29 mouse cellular contexts compared by ENCODE assay signal in the genomic region with DNA sequence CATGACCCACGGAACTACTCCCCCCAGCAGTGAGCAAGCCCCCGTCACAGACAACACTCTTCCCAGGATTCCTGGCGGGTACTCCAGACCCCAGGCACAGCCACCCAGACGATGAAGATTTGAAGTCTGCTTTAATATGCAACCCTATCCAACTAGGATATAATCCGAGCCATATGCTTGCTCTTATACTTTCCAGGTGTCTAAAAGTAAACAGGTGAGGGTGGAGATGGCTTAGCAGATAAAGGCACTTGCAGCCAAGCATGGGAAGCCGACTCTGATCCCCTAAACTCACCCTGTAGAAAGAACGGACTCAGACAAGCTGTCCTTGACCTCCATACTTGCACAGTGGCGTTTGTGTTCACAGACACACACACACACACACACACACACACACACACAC. TPM values are rescaled to one million over a fixed set of nuclear protein-coding genes. Genes with fewer than 3 reads are reported as not detected.
DNase-seq lines count a peak whose midpoint lies in the region; ATAC-seq and TF ChIP-seq lines count a peak whose summit lies in the region.
"Had no signal": no experiment of that assay in that cellular context is flagged by ENCODE, and none has a peak within 500 bp of the region (broad histone marks: within the 10 kb centered on the region; RNA-seq: fewer than 3 reads in every experiment).

No protein-coding gene starts in this region.

- TF ChIP-seq CTCF in E14TG2a.4 (conservative IDR thresholded peaks at IDR 0.05; ENCODE audit: low read length), result no peak

- no peak overlapping the region for H3K4me2 ChIP-seq in forebrain, embryonic 13.5 days
- H3K4me2 ChIP-seq in forebrain, embryonic 11.5 days (ENCODE audit: low read depth, low read length, severe bottlenecking), result no peak overlapping the region
- no peak overlapping the region for H3K4me2 ChIP-seq in embryonic facial prominence, embryonic 11.5 days (ENCODE audit: low read depth, low read length)
- H3K4me2 ChIP-seq: forebrain, embryonic 15.5 days; heart, embryonic 13.5 days; hindbrain, embryonic 15.5 days; limb, embryonic 15.5 days; liver, embryonic 13.5 days; midbrain, embryonic 15.5 days; neural tube, embryonic 15.5 days had no signal

- no peaks in the 10 kb centered on the region for H3K36me3 ChIP-seq in forebrain, embryonic 13.5 days (ENCODE audit: poor library complexity, severe bottlenecking)
- no peaks in the 10 kb centered on the region for H3K36me3 ChIP-seq in forebrain, embryonic 11.5 days (ENCODE audit: control insufficient read depth, insufficient read depth, low read length)
- peaks cover 1% of the 10 kb centered on the region; the same call in 1 of the 2 replicates for H3K36me3 ChIP-seq in E14TG2a.4 (ENCODE audit: insufficient read depth, low read length)
- H3K36me3 ChIP-seq in embryonic facial prominence, embryonic 11.5 days (replicated peaks; ENCODE audit: control insufficient read depth, insufficient read depth, low read depth, low read length), result no peaks in the 10 kb centered on the region
- H3K36me3 ChIP-seq in limb, embryonic 10.5 days, result peaks cover 9% of the 10 kb centered on the region
- H3K36me3 ChIP-seq: forebrain, embryonic 15.5 days; hindbrain, embryonic 15.5 days; limb, embryonic 15.5 days; midbrain, embryonic 15.5 days; neural tube, embryonic 15.5 days had no signal

- 62% methylated on average over 8 of the region's 8 CpGs for WGBS in forebrain, embryonic 13.5 days
- WGBS in forebrain, embryonic 11.5 days, result 60% methylated on average over 8 of the region's 8 CpGs
- WGBS in embryonic facial prominence, embryonic 11.5 days, result 25% methylated on average over 8 of the region's 8 CpGs
- 64% methylated on average over 8 of the region's 8 CpGs for WGBS in limb, embryonic 10.5 days

- H3K4me3 ChIP-seq in forebrain, embryonic 13.5 days, result no peak overlapping the region
- no peak overlapping the region for H3K4me3 ChIP-seq in forebrain, embryonic 11.5 days (ENCODE audit: low read depth, low read length)
- 0 out of 2 replicates have a peak overlapping the region, but pooled peaks have one; percentile 11 for H3K4me3 ChIP-seq in E14TG2a.4 (replicated peaks; ENCODE audit: low read length)
- no peak overlapping the region for H3K4me3 ChIP-seq in embryonic facial prominence, embryonic 11.5 days (ENCODE audit: low read depth, low read length)
- no peak overlapping the region for H3K4me3 ChIP-seq in limb, embryonic 10.5 days
- H3K4me3 ChIP-seq: erythroblast, embryonic 14.5 days; forebrain, embryonic 15.5 days; heart, embryonic 13.5 days; hindbrain, embryonic 15.5 days; limb, embryonic 15.5 days; liver, embryonic 13.5 days; midbrain, embryonic 15.5 days; neural tube, embryonic 15.5 days had no signal

- H3K9ac ChIP-seq in forebrain, embryonic 13.5 days, result no peak overlapping the region
- H3K9ac ChIP-seq in forebrain, embryonic 11.5 days (ENCODE audit: low read length), result no peak overlapping the region
- H3K9ac ChIP-seq in embryonic facial prominence, embryonic 11.5 days (replicated peaks; ENCODE audit: low read length), result no peak overlapping the region
- H3K9ac ChIP-seq: forebrain, embryonic 15.5 days; heart, embryonic 13.5 days; hindbrain, embryonic 15.5 days; limb, embryonic 15.5 days; liver, embryonic 13.5 days; midbrain, embryonic 15.5 days; neural tube, embryonic 15.5 days had no signal

- DNase-seq in forebrain, embryonic 11.5 days (ENCODE audit: low spot score), result no peak
- DNase-seq in embryonic facial prominence, embryonic 11.5 days (ENCODE audit: low spot score), result peak; percentile 86
- DNase-seq in limb, embryonic 10.5 days (ENCODE audit: low spot score), result no peak
- no peak for DNase-seq in thymus, postnatal 10 days (ENCODE audit: low spot score in 2 of 2)
- DNase-seq in frontal cortex, adult 2 months (ENCODE audit: extremely low spot score in 1 of 2, low spot score in 1 of 2), result no peak
- DNase-seq in left cerebral cortex, adult 8-10 months (ENCODE audit: low spot score in 2 of 2), result no peak
- DNase-seq: adrenal gland, postnatal 25 days; cerebellum, adult 8-10 months; cerebellum, postnatal 36 days; gastrocnemius, postnatal 10 days; heart, postnatal 10 days; kidney, adult 18-20 months; kidney, postnatal 4 days; liver, embryonic 13.5 days; lung, adult 18-20 months; right cerebral cortex, postnatal 14 days; thymus, postnatal 4 days had no signal

- H3K27ac ChIP-seq in forebrain, embryonic 13.5 days, result peak overlapping the region; percentile 14; the same call in 1 of the 2 replicates
- H3K27ac ChIP-seq in forebrain, embryonic 11.5 days (ENCODE audit: low read depth, low read length), result no peak overlapping the region
- no peak overlapping the region; the same call in 1 of the 2 replicates for H3K27ac ChIP-seq in embryonic facial prominence, embryonic 11.5 days (replicated peaks; ENCODE audit: low read depth, low read length)
- peak overlapping the region; percentile 21; the same call in 1 of the 2 replicates for H3K27ac ChIP-seq in limb, embryonic 10.5 days
- H3K27ac ChIP-seq: forebrain, embryonic 15.5 days; heart, embryonic 13.5 days; hindbrain, embryonic 15.5 days; limb, embryonic 15.5 days; liver, embryonic 13.5 days; macrophage; midbrain, embryonic 15.5 days; neural tube, embryonic 15.5 days had no signal

- H3K4me1 ChIP-seq in forebrain, embryonic 13.5 days, result peaks cover 15% of the 10 kb centered on the region
- no peaks in the 10 kb centered on the region; the same call in 1 of the 2 replicates for H3K4me1 ChIP-seq in forebrain, embryonic 11.5 days (replicated peaks; ENCODE audit: control insufficient read depth, insufficient read depth, low read length)
- peaks cover 60% of the 10 kb centered on the region for H3K4me1 ChIP-seq in E14TG2a.4 (replicated peaks; ENCODE audit: low read depth, low read length)
- H3K4me1 ChIP-seq in embryonic facial prominence, embryonic 11.5 days (ENCODE audit: control insufficient read depth, insufficient read depth, low read length), result peaks cover 3% of the 10 kb centered on the region; the same call in 1 of the 2 replicates
- peaks cover 69% of the 10 kb centered on the region for H3K4me1 ChIP-seq in limb, embryonic 10.5 days

- no peak for ATAC-seq in forebrain, embryonic 13.5 days
- no peak for ATAC-seq in forebrain, embryonic 11.5 days (replicated peaks; ENCODE audit: low FRiP score)
- ATAC-seq in embryonic facial prominence, embryonic 11.5 days (replicated peaks; ENCODE audit: insufficient number of reproducible peaks, low FRiP score, low TSS enrichment, low read depth), result peak; percentile 76
- ATAC-seq: CD4-positive, CD25-positive, alpha-beta regulatory T cell, adult 4 months; lung, postnatal 0 days; midbrain, embryonic 15.5 days had no signal

- H3K9me3 ChIP-seq in forebrain, embryonic 13.5 days (replicated peaks), result no peaks in the 10 kb centered on the region
- H3K9me3 ChIP-seq in forebrain, embryonic 11.5 days (ENCODE audit: control insufficient read depth, low read length), result no peaks in the 10 kb centered on the region
- H3K9me3 ChIP-seq in E14TG2a.4 (ENCODE audit: low read length), result no peaks in the 10 kb centered on the region
- no peaks in the 10 kb centered on the region for H3K9me3 ChIP-seq in embryonic facial prominence, embryonic 11.5 days (replicated peaks; ENCODE audit: control insufficient read depth, low read length)
- H3K9me3 ChIP-seq in limb, embryonic 10.5 days (replicated peaks), result no peaks in the 10 kb centered on the region
- H3K9me3 ChIP-seq: forebrain, embryonic 15.5 days; heart, embryonic 13.5 days; hindbrain, embryonic 15.5 days; limb, embryonic 15.5 days; liver, embryonic 13.5 days; midbrain, embryonic 15.5 days; neural tube, embryonic 15.5 days had no signal

- H3K27me3 ChIP-seq in forebrain, embryonic 13.5 days, result peaks cover 5% of the 10 kb centered on the region; the same call in 1 of the 2 replicates
- no peaks in the 10 kb centered on the region for H3K27me3 ChIP-seq in forebrain, embryonic 11.5 days (ENCODE audit: control insufficient read depth, insufficient read depth, low read length)
- no peaks in the 10 kb centered on the region for H3K27me3 ChIP-seq in E14TG2a.4 (ENCODE audit: insufficient read depth, low read length)
- H3K27me3 ChIP-seq in embryonic facial prominence, embryonic 11.5 days (ENCODE audit: control insufficient read depth, insufficient read depth, low read length), result no peaks in the 10 kb centered on the region
- no peaks in the 10 kb centered on the region for H3K27me3 ChIP-seq in limb, embryonic 10.5 days (ENCODE audit: low read depth, poor library complexity, severe bottlenecking)
- H3K27me3 ChIP-seq: forebrain, embryonic 15.5 days; heart, embryonic 13.5 days; hindbrain, embryonic 15.5 days; limb, embryonic 15.5 days; liver, embryonic 13.5 days; midbrain, embryonic 15.5 days; neural tube, embryonic 15.5 days had no signal

RNA-seq across cellular contexts. Expression of a gene that starts 8.4 kb away (rescaled TPM):
- 3.5 and 3.7 TPM in 2 replicates for polyA plus RNA-seq in forebrain, embryonic 13.5 days (2015; fragmentation: Nextera tagmentation; extraction: Ambion mirVana)
- 5.5 and 7.6 TPM in 2 replicates for polyA plus RNA-seq in forebrain, embryonic 11.5 days (2014; fragmentation: Nextera tagmentation; extraction: Ambion mirVana)
- polyA plus RNA-seq in embryonic facial prominence, embryonic 11.5 days (2014; fragmentation: Nextera tagmentation; extraction: Ambion mirVana), result 20.6 and 21.4 TPM in 2 replicates
- polyA plus RNA-seq in limb, embryonic 10.5 days (2016; fragmentation: Nextera tagmentation; extraction: Ambion mirVana), result 18.0 and 21.1 TPM in 2 replicates
- 18.0 and 21.5 TPM in 2 replicates for polyA plus RNA-seq in frontal cortex, adult 2 months (2012; rRNA removed)
- 10 to 100 TPM; 43.2 to 52.0 (median 45.0) TPM for total RNA-seq in left cerebral cortex, adult 8-10 months (2022)

Comparison
In these comparisons a context has a peak if more than half of its experiments do, and no peak if none do; other contexts are left out.
1. H3K27ac ChIP-seq: peak in forebrain, embryonic 13.5 days (single experiment) and limb, embryonic 10.5 days (single experiment); none in forebrain, embryonic 11.5 days (single experiment) and embryonic facial prominence, embryonic 11.5 days (single experiment).